Mouse (Mus musculus) heart, embryonic 12.5 days (tissue): ENCODE data around the gene Cep55. TPM values are rescaled to one million over a fixed set of nuclear protein-coding genes. Genes with fewer than 3 reads are reported as not detected.
A peak's percentile ranks its signal among the peaks of the same experiment; 100 is the strongest.

Source experiments
- ATAC-seq: fragments of 200-750 bp; cut with Nextera tagmentation; 2 replicates; pipeline ENCODE4 v1.8.0; 2017; ENCODE audit warnings: moderate TSS enrichment, moderate library complexity; ENCODE audit not compliant: insufficient number of reproducible peaks, low FRiP score
- H3K27ac ChIP-seq: fragments of 300-500 bp; sonication (generic); 2 replicates; pipeline ENCODE4 v1.5.1; 2016; ENCODE audit warnings: mild to moderate bottlenecking, moderate library complexity; ENCODE audit not compliant: poor library complexity, severe bottlenecking
- H3K27me3 ChIP-seq: fragments of 300-500 bp; sonication (generic); replicated peaks from 2 replicates; pipeline ENCODE4 v1.6.1; 2016; ENCODE audit warnings: mild to moderate bottlenecking, moderate library complexity
- H3K36me3 ChIP-seq: fragments of 300-500 bp; sonication (generic); 2 replicates; pipeline ENCODE4 v1.6.1; 2016; ENCODE audit warnings: mild to moderate bottlenecking, moderate library complexity
- H3K4me1 ChIP-seq: fragments of 300-500 bp; sonication (generic); replicated peaks from 2 replicates; pipeline ENCODE4 v1.6.1; 2016; ENCODE audit warnings: mild to moderate bottlenecking
- H3K4me2 ChIP-seq: fragments of 300-500 bp; sonication (generic); 2 replicates; pipeline ENCODE4 v1.6.1; 2016; ENCODE audit warnings: mild to moderate bottlenecking, moderate library complexity
- H3K4me3 ChIP-seq: fragments of 300-500 bp; sonication (generic); 2 replicates; pipeline ENCODE4 v1.5.1; 2016; ENCODE audit warnings: mild to moderate bottlenecking
- H3K9ac ChIP-seq: fragments of 300-500 bp; sonication (generic); 2 replicates; pipeline ENCODE4 v1.6.1; 2016; ENCODE audit warnings: mild to moderate bottlenecking, moderate library complexity
- H3K9me3 ChIP-seq: fragments of 300-500 bp; sonication (generic); replicated peaks from 2 replicates; pipeline ENCODE4 v1.6.1; 2016; ENCODE audit warnings: mild to moderate bottlenecking, moderate library complexity
- WGBS: fragments of 180-500 bp; shearing (Covaris S2); methylation state at CpG from one replicate; pipeline ENCODE4 v1.1.7; 2016; 5-methylcytosine and 5-hydroxymethylcytosine counted together
- polyA plus RNA-seq: library from polyadenylated mRNA; unstranded; fragments of >200 nt; fragmentation: Nextera tagmentation; extraction: Ambion mirVana; gene quantifications from 2 replicates; pipeline ENCODE4 v1.2.1, GENCODE M21; 2016

Cep55 gene
- polyA plus RNA-seq, 1 experiment from 2014 or later, result 34.5 TPM

- no peak for ATAC-seq
- H3K4me3 ChIP-seq, result no peak overlapping the region
- no peaks in the 10 kb centered on the region for H3K36me3 ChIP-seq
- H3K9ac ChIP-seq, result no peak overlapping the region
- 71% methylated on average over 3 of the region's 3 CpGs for WGBS
- no peak overlapping the region for H3K27ac ChIP-seq
- no peaks in the 10 kb centered on the region for H3K9me3 ChIP-seq
- H3K27me3 ChIP-seq, result peaks cover 4% of the 10 kb centered on the region; the same call in 1 of the 2 replicates
- peaks cover 7% of the 10 kb centered on the region for H3K4me1 ChIP-seq
- no peak overlapping the region for H3K4me2 ChIP-seq
Observed at GRCm38 (mm10) chr19:38045198-38045597, 9.6 kb upstream of the Cep55 start.

GRCm38 (mm10) chr19:38049686-38050085 lies 5.1 kb upstream of the Cep55 start:
- ATAC-seq, result no peak
- Histone ChIP-seq H3K27ac (no peak overlapping the region), H3K36me3 (no peaks in the 10 kb centered on the region), H3K4me2 (no peak overlapping the region), H3K27me3 (0 out of 2 replicates have a peak, but pooled peaks cover 4% of the 10 kb centered on the region), H3K9ac (no peak overlapping the region), H3K4me1 (no peaks in the 10 kb centered on the region), H3K4me3 (no peak overlapping the region), H3K9me3 (no peaks in the 10 kb centered on the region)
- 68% methylated on average over 1 of the region's 1 CpGs for WGBS

GRCm38 (mm10) chr19:38053227-38054041 lies 1.4 kb upstream of the Cep55 start:
- Histone ChIP-seq H3K9ac (peak overlapping the region; percentile 69; the same call in 1 of the 2 replicates), H3K4me1 (peaks cover 3% of the 10 kb centered on the region; the same call in 1 of the 2 replicates), H3K4me2 (peak overlapping the region; percentile 77), H3K4me3 (peak overlapping the region; percentile 70), H3K27ac (peak overlapping the region; percentile 26; the same call in 1 of the 2 replicates), H3K36me3 (peaks cover 12% of the 10 kb centered on the region), H3K27me3 (no peaks in the 10 kb centered on the region), H3K9me3 (no peaks in the 10 kb centered on the region)
- 24% methylated on average over 8 of the region's 8 CpGs for WGBS
- ATAC-seq, result no peak

GRCm38 (mm10) chr19:38054149-38054719 lies 577 bp upstream of the Cep55 start:
- ATAC-seq, result peak; percentile 86
- no peaks in the 10 kb centered on the region for H3K27me3 ChIP-seq
- under 1% methylated on average over 23 of the region's 23 CpGs for WGBS

GRCm38 (mm10) chr19:38055798-38056197 lies 987 bp downstream of the Cep55 start:
- Histone ChIP-seq H3K36me3 (peaks cover 23% of the 10 kb centered on the region), H3K4me1 (peaks cover 3% of the 10 kb centered on the region; the same call in 1 of the 2 replicates), H3K4me2 (peak overlapping the region; percentile 78), H3K9me3 (no peaks in the 10 kb centered on the region), H3K27me3 (no peaks in the 10 kb centered on the region), H3K4me3 (peak overlapping the region; percentile 70), H3K9ac (peak overlapping the region; percentile 68), H3K27ac (no peak overlapping the region)
- whole genome bisulfite sequencing, result 16% methylated on average over 6 of the region's 6 CpGs
- no peak for ATAC-seq

More at GRCm38 (mm10) chr19:38054149-38054719, 577 bp upstream of the Cep55 start:
- Histone ChIP-seq H3K4me1 (peaks cover 3% of the 10 kb centered on the region; the same call in 1 of the 2 replicates), H3K36me3 (peaks cover 14% of the 10 kb centered on the region), H3K9ac (peak overlapping the region; percentile 69), H3K4me2 (peak overlapping the region; percentile 77), H3K4me3 (peak overlapping the region; percentile 70), H3K27ac (peak overlapping the region; percentile 26), H3K9me3 (no peaks in the 10 kb centered on the region)

GRCm38 (mm10) chr19:38056276-38056675 lies 1.5 kb downstream of the Cep55 start:
- WGBS, result 53% methylated on average over 3 of the region's 3 CpGs
- H3K9ac ChIP-seq, result no peak overlapping the region; the same call in 1 of the 2 replicates
- H3K36me3 ChIP-seq, result peaks cover 28% of the 10 kb centered on the region
- H3K27ac ChIP-seq, result no peak overlapping the region
- H3K9me3 ChIP-seq, result no peaks in the 10 kb centered on the region
- peaks cover 3% of the 10 kb centered on the region; the same call in 1 of the 2 replicates for H3K4me1 ChIP-seq
- no peaks in the 10 kb centered on the region for H3K27me3 ChIP-seq
- ATAC-seq, result no peak
- H3K4me3 ChIP-seq, result peak overlapping the region; percentile 32; the same call in 1 of the 2 replicates
- peak overlapping the region; percentile 78 for H3K4me2 ChIP-seq

- ATAC-seq, result no peak
- H3K4me2 ChIP-seq, result no peak overlapping the region
- no peak overlapping the region for H3K9ac ChIP-seq
- peaks cover 3% of the 10 kb centered on the region; the same call in 1 of the 2 replicates for H3K4me1 ChIP-seq
- no peaks in the 10 kb centered on the region for H3K27me3 ChIP-seq
- H3K4me3 ChIP-seq, result no peak overlapping the region
- no peak overlapping the region for H3K27ac ChIP-seq
- H3K9me3 ChIP-seq, result no peaks in the 10 kb centered on the region
- peaks cover 29% of the 10 kb centered on the region for H3K36me3 ChIP-seq
- WGBS, result 84% methylated on average over 8 of the region's 8 CpGs
Observed at GRCm38 (mm10) chr19:38056931-38057330, 2.1 kb downstream of the Cep55 start.

- H3K4me3 ChIP-seq, result no peak overlapping the region
- H3K4me2 ChIP-seq, result no peak overlapping the region
- no peaks in the 10 kb centered on the region for H3K27me3 ChIP-seq
- no peak overlapping the region for H3K27ac ChIP-seq
- H3K9ac ChIP-seq, result no peak overlapping the region
- H3K9me3 ChIP-seq, result no peaks in the 10 kb centered on the region
- no peak for ATAC-seq
- WGBS, result 78% methylated on average over 3 of the region's 3 CpGs
- H3K4me1 ChIP-seq, result no peaks in the 10 kb centered on the region
- peaks cover 37% of the 10 kb centered on the region for H3K36me3 ChIP-seq
Observed at GRCm38 (mm10) chr19:38063201-38063600, 8.4 kb downstream of the Cep55 start.

- H3K9ac ChIP-seq, result no peak overlapping the region
- H3K27me3 ChIP-seq, result no peaks in the 10 kb centered on the region
- H3K9me3 ChIP-seq, result no peaks in the 10 kb centered on the region
- H3K36me3 ChIP-seq, result peaks cover 38% of the 10 kb centered on the region
- H3K27ac ChIP-seq, result no peak overlapping the region
- no peak for ATAC-seq
- H3K4me3 ChIP-seq, result no peak overlapping the region
- no peaks in the 10 kb centered on the region for H3K4me1 ChIP-seq
- WGBS, result 91% methylated on average over 1 of the region's 1 CpGs
- no peak overlapping the region for H3K4me2 ChIP-seq
Observed at GRCm38 (mm10) chr19:38064051-38064450, 9.2 kb downstream of the Cep55 start.

- H3K4me1 ChIP-seq, result no peaks in the 10 kb centered on the region; the same call in 1 of the 2 replicates
- no peak for ATAC-seq
- no peak overlapping the region for H3K27ac ChIP-seq
- H3K9ac ChIP-seq, result no peak overlapping the region
- H3K36me3 ChIP-seq, result peaks cover 51% of the 10 kb centered on the region
- H3K9me3 ChIP-seq, result no peaks in the 10 kb centered on the region
- H3K4me3 ChIP-seq, result no peak overlapping the region
- no peak overlapping the region for H3K4me2 ChIP-seq
- 93% methylated on average over 5 of the region's 5 CpGs for WGBS
- H3K27me3 ChIP-seq, result no peaks in the 10 kb centered on the region
Observed at GRCm38 (mm10) chr19:38073226-38073625, 18.4 kb downstream of the Cep55 start.

GRCm38 (mm10) chr19:38075051-38075450 lies 20.2 kb downstream of the Cep55 start:
- ATAC-seq, result no peak
- 79% methylated on average over 11 of the region's 11 CpGs for WGBS

More at GRCm38 (mm10) chr19:38075051-38075450, 20.2 kb downstream of the Cep55 start:
- Histone ChIP-seq H3K9me3 (no peaks in the 10 kb centered on the region), H3K4me1 (no peaks in the 10 kb centered on the region; the same call in 1 of the 2 replicates), H3K9ac (no peak overlapping the region), H3K27me3 (no peaks in the 10 kb centered on the region), H3K4me3 (no peak overlapping the region), H3K36me3 (peaks cover 37% of the 10 kb centered on the region), H3K4me2 (no peak overlapping the region), H3K27ac (no peak overlapping the region)
